Mouse (Mus musculus) ovary, postnatal 36 days (tissue): ENCODE results near the gene Pik3cg.

Source experiments
- DNase-seq: peaks from one replicate; pipeline ENCODE4 v3.0.0; 2022; ENCODE audit warnings: low spot score, mixed read lengths

Pik3cg gene

GRCm38 (mm10) chr12:32143782-32144181 lies 64.7 kb downstream of the Pik3cg start:
- DNase-seq = no peak

DNA sequence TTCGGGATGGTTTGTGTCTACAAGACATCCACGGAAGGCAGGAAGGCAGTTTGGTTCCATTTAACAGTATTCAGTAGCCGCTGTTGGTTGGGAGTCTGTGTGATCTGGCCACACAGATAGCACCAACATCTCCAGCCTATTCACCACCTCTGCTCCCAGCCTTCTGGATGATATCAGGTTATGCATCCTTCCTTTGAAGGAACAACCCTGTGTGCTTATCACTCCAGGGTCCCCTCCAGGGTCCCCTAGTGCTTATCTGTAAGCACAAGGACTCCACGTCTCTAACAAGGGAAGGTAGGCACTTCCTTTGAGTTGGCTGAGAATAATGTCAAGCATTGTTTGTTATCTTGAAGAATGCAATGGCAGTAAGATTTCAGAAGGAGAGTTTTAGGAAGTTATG lies 65.3 kb downstream of the Pik3cg start:
- no peak for DNase-seq

DNA sequence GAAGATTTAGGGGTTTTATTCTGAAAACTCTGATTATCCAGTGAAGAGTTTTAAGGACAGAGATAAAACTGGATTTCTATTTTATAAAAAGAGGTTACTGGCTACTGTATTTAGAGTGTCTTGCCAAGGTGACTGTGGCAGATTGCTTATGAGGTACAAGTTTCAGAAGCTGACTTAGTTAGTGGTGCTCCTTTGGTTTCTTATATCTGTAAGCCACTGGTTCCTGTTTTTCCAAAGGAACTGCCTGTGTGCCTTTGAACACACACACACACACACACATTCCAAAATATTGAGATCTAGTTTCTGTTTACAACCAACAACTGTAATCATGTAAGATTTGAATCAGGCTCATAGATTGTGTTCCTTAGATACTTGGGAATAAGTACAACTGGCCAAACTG lies 66.7 kb downstream of the Pik3cg start:
- DNase-seq = no peak

DNA sequence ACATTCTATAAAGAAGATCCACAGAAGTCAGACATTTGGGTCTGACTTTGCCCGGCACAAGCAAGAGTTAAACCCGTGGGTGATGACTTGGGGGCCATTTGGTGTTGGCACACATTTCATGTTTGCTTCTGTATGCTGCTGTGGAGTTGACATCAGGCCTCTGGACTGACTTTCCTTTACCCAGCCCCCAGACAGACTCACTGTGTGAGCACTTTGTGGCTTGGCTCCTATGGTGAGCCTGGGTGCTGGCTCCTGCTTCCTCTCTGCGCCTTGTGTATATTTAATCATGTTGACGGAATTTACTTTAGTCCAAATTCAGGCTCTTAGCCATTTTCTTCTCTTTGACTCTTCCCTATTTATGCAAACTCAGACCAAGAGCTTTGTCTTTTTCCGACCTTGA lies 69.6 kb downstream of the Pik3cg start:
- no peak for DNase-seq

DNA sequence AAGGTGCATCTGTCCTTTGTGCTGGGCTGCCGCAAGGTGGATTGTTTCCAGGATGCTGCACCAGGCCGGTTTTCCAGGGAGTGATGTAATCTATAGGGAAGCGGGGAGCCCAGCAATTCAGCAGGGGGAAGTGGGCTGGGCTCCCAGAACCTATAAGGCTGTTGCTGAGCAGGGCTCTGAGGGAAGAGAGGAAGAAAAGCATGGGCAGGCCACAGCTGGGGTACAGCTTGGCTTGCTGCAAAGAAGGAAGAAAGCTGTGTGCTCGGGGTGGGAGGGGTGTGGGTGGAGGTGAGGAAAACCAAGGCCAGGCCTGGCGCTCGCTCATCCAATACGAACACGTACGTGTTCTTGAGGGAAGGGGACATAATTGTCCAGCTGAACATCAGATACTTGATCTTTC lies 70.1 kb downstream of the Pik3cg start:
- DNase-seq = no peak

DNA sequence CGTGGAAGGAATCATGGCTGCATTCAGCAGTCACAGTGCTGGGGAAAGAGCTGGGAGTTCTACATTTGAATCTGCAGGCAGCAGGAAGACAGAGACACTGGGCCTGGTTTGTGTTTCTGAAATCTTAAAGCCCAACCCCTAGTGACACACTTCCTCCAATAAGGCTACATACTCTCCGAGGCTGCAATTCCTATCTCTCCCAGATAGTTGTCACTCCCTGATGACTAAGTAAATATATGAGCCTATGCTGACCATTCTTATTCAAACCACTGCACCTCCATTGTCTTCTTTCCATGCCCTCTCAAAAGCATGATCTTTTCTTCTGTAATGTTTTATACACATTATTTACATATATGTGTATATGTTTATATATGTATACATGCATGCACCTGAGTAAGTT lies 70.9 kb downstream of the Pik3cg start:
- no peak for DNase-seq

- DNase-seq = no peak
These were observed 80.6 kb downstream of the Pik3cg start for GRCm38 (mm10) chr12:32127599-32128507.

GRCm38 (mm10) chr12:32127158-32127557 lies 81.3 kb downstream of the Pik3cg start:
- DNase-seq = no peak

DNA sequence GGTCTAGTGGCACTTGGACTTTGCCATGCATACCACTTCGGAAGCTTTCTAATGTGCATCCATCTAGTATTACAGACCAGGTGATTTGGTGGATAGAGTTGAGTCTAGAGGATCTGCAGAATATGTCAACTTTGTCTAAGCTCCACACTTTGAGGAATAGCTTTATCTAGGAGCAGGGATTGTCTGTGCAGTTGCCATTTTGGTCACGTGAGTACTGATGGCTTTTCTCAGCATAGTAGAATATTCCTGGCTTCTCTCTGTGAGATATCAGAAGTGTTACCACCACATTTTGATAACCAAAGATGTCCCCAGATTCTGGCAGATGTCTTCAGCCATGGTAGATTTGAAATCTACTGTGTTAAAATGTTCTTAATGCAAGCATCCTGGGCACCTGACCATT lies 84.0 kb downstream of the Pik3cg start:
- DNase-seq = no peak

DNA sequence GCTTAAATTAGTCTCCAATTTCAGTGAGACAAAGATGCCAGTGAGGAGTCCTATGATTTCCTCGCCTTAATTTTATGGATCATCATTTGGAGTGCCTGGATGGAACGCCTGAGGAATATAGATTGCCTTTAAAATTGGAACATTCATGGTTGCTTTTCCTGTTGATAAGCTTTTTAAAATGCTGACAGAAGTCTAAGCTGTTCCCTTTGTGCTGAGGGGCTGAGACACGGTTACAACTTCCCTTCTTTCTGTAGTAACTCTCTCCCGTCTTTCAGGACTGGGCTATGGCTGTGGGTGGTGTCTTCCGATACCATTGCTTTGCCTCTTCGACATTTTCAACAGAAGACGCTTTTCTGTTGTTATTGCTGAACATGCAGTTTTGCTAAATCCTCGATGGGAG lies 84.4 kb downstream of the Pik3cg start:
- DNase-seq = no peak

- DNase-seq = peak; percentile 62
These were observed 84.9 kb downstream of the Pik3cg start for GRCm38 (mm10) chr12:32123559-32123958.
